Mouse (Mus musculus): Measurements from ENCODE around the gene Nexn.
"Not testable (repeated sequence)": the region's sequence is repeated elsewhere in the genome, so short reads cannot be mapped to it uniquely, and the experiment has no call there.

The Nexn gene

DNA sequence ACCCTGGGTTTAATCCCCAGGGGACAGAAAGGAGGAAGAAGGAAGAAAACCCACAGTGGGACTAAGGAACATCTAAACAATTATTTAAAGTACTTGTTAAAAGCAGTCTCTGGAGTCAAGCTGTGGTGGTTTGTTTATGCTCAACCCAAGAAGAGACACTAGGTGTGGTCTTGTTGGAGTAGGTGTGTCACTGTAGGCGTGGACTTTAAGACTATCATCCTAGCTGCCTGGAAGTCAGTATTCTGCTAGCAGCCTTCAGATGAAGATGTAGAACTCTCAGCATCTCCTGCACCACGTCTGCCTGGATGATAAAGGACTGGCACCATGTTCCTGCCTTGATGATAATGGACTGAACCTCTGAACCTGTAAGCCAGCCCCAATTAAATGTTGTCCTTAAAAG lies 68.9 kb downstream of the Nexn start:
- not testable (repeated sequence) for DNase-seq (ENCODE audit: low read depth)

DNA sequence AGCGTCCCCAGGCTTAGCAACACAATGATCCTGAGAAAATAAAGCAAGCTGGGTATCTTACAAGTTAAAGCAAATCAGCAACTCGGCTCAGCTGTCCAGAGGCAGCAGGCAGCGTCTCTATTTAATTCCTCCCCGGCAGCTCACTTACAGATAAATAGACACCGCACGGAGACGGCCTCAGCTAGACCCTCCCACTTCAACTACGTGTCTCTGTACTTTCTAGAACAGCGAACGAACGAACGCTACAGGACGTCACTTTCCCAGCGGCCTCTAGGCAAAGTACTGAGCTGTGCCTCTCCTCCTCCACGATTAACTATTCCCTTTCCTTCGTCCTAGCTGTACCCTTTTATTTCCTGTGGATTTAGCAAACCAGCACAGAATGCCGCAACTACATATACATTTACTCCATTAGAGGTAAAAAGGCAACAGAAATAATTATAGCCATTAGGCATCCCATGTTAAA lies 72.5 kb downstream of the Nexn start:
- peak; percentile 92 for DNase-seq (ENCODE audit: low read depth)

GRCm38 (mm10) chr3:152193177-152193576 lies 73.0 kb downstream of the Nexn start:
- no peak for DNase-seq (ENCODE audit: low read depth)

DNA sequence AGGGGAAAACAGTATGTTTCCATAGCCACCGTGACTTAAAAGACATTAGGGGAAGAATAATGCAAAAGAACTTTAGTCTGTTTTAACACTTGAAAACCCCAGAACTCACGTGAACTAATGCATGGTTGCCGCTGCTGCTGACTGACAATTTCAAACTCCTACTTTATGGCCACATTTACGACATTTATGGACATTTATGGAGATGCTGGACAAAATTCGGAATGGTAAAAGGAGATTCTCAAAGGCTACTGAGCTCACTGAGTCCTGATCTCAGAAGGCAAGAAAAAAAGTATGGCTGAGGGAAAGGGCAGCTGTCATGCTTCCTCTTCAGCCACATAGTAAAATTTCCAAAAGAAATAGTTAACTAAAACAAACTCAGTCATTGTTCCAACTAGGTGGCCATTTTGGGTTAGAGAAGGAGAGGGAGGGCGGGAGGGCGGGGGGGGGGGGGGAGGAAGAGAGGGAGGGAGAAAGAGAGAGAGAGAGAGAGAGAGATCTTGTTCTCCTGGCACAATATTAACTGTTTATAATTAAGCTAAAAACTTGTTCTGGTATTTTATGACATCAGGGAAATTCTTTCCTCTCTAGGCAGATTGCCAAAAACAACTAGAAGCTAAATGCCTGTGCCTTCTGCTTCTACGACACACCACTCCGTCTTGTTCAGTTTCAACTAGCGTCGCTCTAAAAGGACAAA lies 73.8 kb downstream of the Nexn start:
- no peak for DNase-seq (ENCODE audit: low read depth)

GRCm38 (mm10) chr3:152191791-152192237 lies 74.3 kb downstream of the Nexn start:
- DNase-seq (ENCODE audit: low read depth) = no peak

DNA sequence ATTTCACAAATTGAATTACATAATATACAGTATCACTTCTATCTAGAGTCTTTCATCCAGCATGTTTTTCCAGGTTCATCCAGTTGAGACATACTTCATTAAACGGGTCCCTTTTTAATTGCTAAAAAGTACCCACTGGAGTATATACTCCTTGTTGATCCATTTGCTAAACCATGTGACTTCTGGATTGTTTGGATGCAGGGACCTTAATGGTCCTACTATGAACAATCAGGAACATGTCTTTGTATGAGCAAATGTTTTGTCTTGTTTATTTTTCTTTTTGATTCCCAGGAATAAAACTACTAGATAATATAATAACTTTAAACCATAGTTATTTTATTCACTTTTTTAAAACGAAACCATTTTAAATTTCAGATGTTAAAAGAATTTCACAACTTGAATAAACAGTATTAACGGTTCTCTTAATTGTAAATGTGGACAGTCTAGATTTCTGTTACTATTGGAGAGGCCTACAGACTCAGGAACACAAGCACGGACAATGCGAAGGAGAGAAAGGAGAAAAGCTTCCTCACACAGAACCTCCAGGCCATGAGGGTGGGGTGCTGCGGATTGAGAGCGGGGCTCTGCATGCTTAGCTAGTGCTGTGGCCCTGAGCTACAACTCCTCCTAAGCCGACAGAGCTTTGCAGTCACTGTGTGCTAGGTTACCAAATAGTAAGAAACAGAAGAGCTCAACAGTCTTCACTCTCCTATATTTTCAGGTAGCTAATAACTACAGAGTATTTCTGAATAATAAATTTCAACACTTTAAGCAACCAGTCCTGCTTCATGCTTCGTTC lies 75.3 kb downstream of the Nexn start:
- DNase-seq (ENCODE audit: low read depth) = no peak

- DNase-seq (ENCODE audit: low read depth) = no peak
Observed at GRCm38 (mm10) chr3:152189306-152189705, 76.8 kb downstream of the Nexn start.
